Mouse (Mus musculus): Measurements from ENCODE around the gene Map3k4. TPM values are rescaled to one million over a fixed set of nuclear protein-coding genes. Genes with fewer than 3 reads are reported as not detected.

Map3k4 gene
- 4.9 and 5.1 TPM in 2 replicates for polyA plus RNA-seq (2012; rRNA removed)

DNA sequence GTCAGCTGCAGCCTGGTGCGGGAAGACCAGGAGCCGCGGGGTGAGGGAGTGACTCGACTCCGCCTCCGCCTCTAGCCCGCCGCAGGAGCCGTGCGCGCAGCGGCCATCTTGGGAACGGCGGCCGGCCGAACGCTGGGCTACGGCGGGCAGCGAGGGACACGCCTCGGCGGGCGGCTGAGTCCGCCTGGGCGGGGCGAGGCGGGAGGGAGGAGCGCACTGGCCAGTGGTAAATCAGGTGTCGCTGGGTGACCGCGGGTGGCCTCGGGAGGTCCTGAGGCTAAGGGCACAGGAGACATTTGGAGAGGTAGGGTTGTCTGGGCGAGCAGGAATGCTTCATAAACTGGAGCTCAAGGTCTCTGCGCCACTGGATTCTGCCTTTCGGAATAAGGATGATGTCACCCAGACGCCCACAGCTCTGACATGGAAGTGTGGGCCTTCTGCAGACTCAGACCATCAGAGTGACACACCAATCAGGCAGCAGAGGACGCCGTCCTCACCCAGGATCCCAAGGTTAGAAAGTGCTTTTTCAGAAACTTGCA, at the start of gene Map3k4:
TSS of gene Map3k4 (minus strand) at position 134 of the 539 bp plus-strand sequence.

Other genes with a start within 250 kb of the Map3k4 start
- gene Agpat4, start 200.1 kb downstream of the Map3k4 start, polyA plus RNA-seq (2012; rRNA removed) = 15.6 and 16.5 TPM in 2 replicates
- 192 and 205 TPM in 2 replicates for gene Plg, start 59.8 kb upstream of the Map3k4 start, polyA plus RNA-seq (2012; rRNA removed)
- 0.80 and 0.84 TPM in 2 replicates for gene Slc22a3, start 188.9 kb upstream of the Map3k4 start, polyA plus RNA-seq (2012; rRNA removed)